Mouse (Mus musculus): ENCODE measurements around the gene Nfix. TPM values are rescaled to one million over a fixed set of nuclear protein-coding genes. Genes with fewer than 3 reads are reported as not detected.

The Nfix gene
- polyA plus RNA-seq, 1 experiment from 2014 or later = 7.7 TPM

- no peaks in the 10 kb centered on the region for H3K9me3 ChIP-seq (ENCODE audit: control insufficient read depth, low read length)
- ATAC-seq (replicated peaks; ENCODE audit: low FRiP score) = no peak
- no peak overlapping the region for H3K4me3 ChIP-seq (ENCODE audit: low read depth, low read length)
- no peak overlapping the region for H3K4me2 ChIP-seq (ENCODE audit: low read depth, low read length, severe bottlenecking)
- H3K4me1 ChIP-seq (replicated peaks; ENCODE audit: control insufficient read depth, insufficient read depth, low read length) = no peaks in the 10 kb centered on the region; the same call in 1 of the 2 replicates
- H3K9ac ChIP-seq (ENCODE audit: low read length) = no peak overlapping the region
- WGBS = 80% methylated on average over 1 of the region's 1 CpGs
- H3K27me3 ChIP-seq (ENCODE audit: control insufficient read depth, insufficient read depth, low read length) = no peaks in the 10 kb centered on the region
- no peaks in the 10 kb centered on the region; the same call in 1 of the 2 replicates for H3K36me3 ChIP-seq (ENCODE audit: control insufficient read depth, insufficient read depth, low read length)
- DNase-seq (ENCODE audit: low spot score) = no peak
- no peak overlapping the region for H3K27ac ChIP-seq (ENCODE audit: low read depth, low read length)
Measured at GRCm38 (mm10) chr8:84668081-84668480, 132.1 kb downstream of the Nfix start.

DNA sequence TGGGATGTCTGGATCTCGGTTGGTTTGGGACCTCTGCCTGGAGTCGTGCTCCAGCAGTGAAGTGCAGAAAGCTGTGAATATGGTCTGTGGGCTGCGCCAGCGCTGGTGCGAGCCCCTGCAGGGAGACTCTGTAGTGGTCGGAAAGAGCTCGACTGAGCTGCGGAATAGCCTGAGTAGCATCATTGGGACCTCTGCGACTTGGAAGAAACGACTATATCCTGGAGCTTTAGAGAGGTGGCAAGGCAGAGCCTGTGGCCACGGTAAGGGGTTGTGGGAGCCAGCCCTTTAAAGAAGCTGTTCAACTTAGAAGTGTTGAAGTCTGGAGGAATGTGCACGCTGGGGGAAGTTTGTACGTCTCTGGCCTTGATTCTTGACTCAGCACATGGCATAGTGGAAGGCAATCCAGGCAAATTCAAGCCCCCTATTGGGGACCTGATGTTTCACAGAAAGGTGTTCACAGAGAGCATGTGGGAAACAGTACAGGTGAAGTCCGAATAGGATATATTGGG, 134.7 kb downstream of the Nfix start:
- no peaks in the 10 kb centered on the region for H3K9me3 ChIP-seq (ENCODE audit: control insufficient read depth, low read length)
- no peaks in the 10 kb centered on the region for H3K27me3 ChIP-seq (ENCODE audit: control insufficient read depth, insufficient read depth, low read length)
- H3K27ac ChIP-seq (ENCODE audit: low read depth, low read length) = peak overlapping the region; percentile 87
- no peaks in the 10 kb centered on the region; the same call in 1 of the 2 replicates for H3K36me3 ChIP-seq (ENCODE audit: control insufficient read depth, insufficient read depth, low read length)
- WGBS = 4% methylated on average over 14 of the region's 14 CpGs
- DNase-seq (ENCODE audit: low spot score) (no peak), ATAC-seq (replicated peaks; ENCODE audit: low FRiP score) (0 out of 2 replicates have a peak, but pooled peaks have one; percentile 0)
- peak overlapping the region; percentile 87 for H3K9ac ChIP-seq (ENCODE audit: low read length)
- H3K4me2 ChIP-seq (ENCODE audit: low read depth, low read length, severe bottlenecking) = peak overlapping the region; percentile 98
- peaks cover 6% of the 10 kb centered on the region for H3K4me1 ChIP-seq (replicated peaks; ENCODE audit: control insufficient read depth, insufficient read depth, low read length)
- H3K4me3 ChIP-seq (ENCODE audit: low read depth, low read length) = peak overlapping the region; percentile 88

GRCm38 (mm10) chr8:84664566-84665384, 135.4 kb downstream of the Nfix start:
- peak; percentile 51 for ATAC-seq (replicated peaks; ENCODE audit: low FRiP score)
- peak overlapping the region; percentile 87 for H3K9ac ChIP-seq (ENCODE audit: low read length)
- WGBS = 1% methylated on average over 29 of the region's 29 CpGs
- H3K27me3 ChIP-seq (ENCODE audit: control insufficient read depth, insufficient read depth, low read length) = no peaks in the 10 kb centered on the region
- peak overlapping the region; percentile 87 for H3K27ac ChIP-seq (ENCODE audit: low read depth, low read length)
- no peaks in the 10 kb centered on the region for H3K9me3 ChIP-seq (ENCODE audit: control insufficient read depth, low read length)
- peak; percentile 85 for DNase-seq (ENCODE audit: low spot score)
- no peaks in the 10 kb centered on the region; the same call in 1 of the 2 replicates for H3K36me3 ChIP-seq (ENCODE audit: control insufficient read depth, insufficient read depth, low read length)
- peak overlapping the region; percentile 98 for H3K4me2 ChIP-seq (ENCODE audit: low read depth, low read length, severe bottlenecking)
- H3K4me1 ChIP-seq (replicated peaks; ENCODE audit: control insufficient read depth, insufficient read depth, low read length) = peaks cover 6% of the 10 kb centered on the region
- peak overlapping the region; percentile 88 for H3K4me3 ChIP-seq (ENCODE audit: low read depth, low read length)

DNA sequence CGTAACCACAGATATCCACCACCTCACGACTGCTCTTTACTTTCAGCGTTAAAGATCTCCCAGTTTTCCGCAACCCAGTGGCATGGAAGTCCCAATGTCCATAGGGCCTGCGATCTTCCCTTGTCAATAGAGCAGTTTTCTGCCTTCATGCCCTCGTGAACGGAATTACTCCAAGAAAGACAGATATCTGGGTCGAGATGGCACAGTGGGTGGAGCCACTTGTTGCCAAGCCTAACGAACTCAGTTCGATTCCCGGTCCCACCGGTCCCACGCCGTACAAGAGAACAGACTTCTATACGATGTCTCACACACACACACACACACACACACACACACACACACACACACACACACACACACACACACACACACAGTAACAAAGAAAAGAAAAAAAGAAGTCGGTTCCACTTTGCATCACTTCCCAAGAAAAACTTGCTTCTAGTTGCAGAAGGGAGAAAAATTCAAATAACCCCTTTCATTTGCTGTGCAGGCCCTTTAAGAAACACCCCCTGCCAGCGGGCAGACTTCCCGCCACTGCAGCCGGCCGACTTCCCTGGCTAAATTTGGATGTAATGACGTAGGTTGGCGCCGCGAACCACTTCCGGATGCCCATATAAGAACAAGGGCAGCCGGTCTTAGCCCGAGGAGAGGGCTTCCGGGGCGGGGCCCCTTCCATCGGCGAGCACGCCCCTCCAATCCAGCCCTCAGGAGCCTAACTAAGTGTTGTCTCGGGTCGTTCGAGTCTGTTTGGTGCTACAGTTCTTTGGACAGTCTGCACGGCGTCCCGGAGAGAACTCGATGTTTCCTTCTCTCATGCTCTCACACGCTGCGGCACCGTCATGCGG, 136.4 kb downstream of the Nfix start:
- H3K27ac ChIP-seq (ENCODE audit: low read depth, low read length) = peak overlapping the region; percentile 87
- H3K27me3 ChIP-seq (ENCODE audit: control insufficient read depth, insufficient read depth, low read length) = no peaks in the 10 kb centered on the region
- peak; percentile 83 for ATAC-seq (replicated peaks; ENCODE audit: low FRiP score)
- WGBS = 3% methylated on average over 43 of the region's 43 CpGs
- H3K4me3 ChIP-seq (ENCODE audit: low read depth, low read length) = peak overlapping the region; percentile 88
- H3K9ac ChIP-seq (ENCODE audit: low read length) = peak overlapping the region; percentile 89
- no peaks in the 10 kb centered on the region; the same call in 1 of the 2 replicates for H3K36me3 ChIP-seq (ENCODE audit: control insufficient read depth, insufficient read depth, low read length)
- peaks cover 6% of the 10 kb centered on the region for H3K4me1 ChIP-seq (replicated peaks; ENCODE audit: control insufficient read depth, insufficient read depth, low read length)
- H3K4me2 ChIP-seq (ENCODE audit: low read depth, low read length, severe bottlenecking) = peak overlapping the region; percentile 98
- H3K9me3 ChIP-seq (ENCODE audit: control insufficient read depth, low read length) = no peaks in the 10 kb centered on the region
- DNase-seq (ENCODE audit: low spot score) = peak; percentile 97

GRCm38 (mm10) chr8:84662581-84663065, 137.5 kb downstream of the Nfix start, which contains the start of gene Ier2:
Ier2 (minus strand) TSS chr8:84662852.
- peak; percentile 76 for ATAC-seq (replicated peaks; ENCODE audit: low FRiP score)
- Histone ChIP-seq H3K27ac (ENCODE audit: low read depth, low read length) (peak within 1 kb of the TSS; percentile 87), H3K36me3 (ENCODE audit: control insufficient read depth, insufficient read depth, low read length) (no peaks in the 10 kb centered on the region), H3K4me1 (replicated peaks; ENCODE audit: control insufficient read depth, insufficient read depth, low read length) (peaks cover 6% of the 10 kb centered on the region), H3K9me3 (ENCODE audit: control insufficient read depth, low read length) (no peaks in the 10 kb centered on the region), H3K4me3 (ENCODE audit: low read depth, low read length) (peak within 1 kb of the TSS; percentile 88), H3K9ac (ENCODE audit: low read length) (peak within 1 kb of the TSS; percentile 89), H3K4me2 (ENCODE audit: low read depth, low read length, severe bottlenecking) (peak within 1 kb of the TSS; percentile 98), H3K27me3 (ENCODE audit: control insufficient read depth, insufficient read depth, low read length) (no peaks in the 10 kb centered on the region)
- WGBS = under 1% methylated on average over 27 of the region's 27 CpGs
- DNase-seq (ENCODE audit: low spot score) = peak; percentile 96

- Histone ChIP-seq H3K9ac (ENCODE audit: low read length) (peak overlapping the region; percentile 89), H3K36me3 (ENCODE audit: control insufficient read depth, insufficient read depth, low read length) (no peaks in the 10 kb centered on the region), H3K9me3 (ENCODE audit: control insufficient read depth, low read length) (no peaks in the 10 kb centered on the region), H3K4me3 (ENCODE audit: low read depth, low read length) (peak overlapping the region; percentile 88), H3K27ac (ENCODE audit: low read depth, low read length) (peak overlapping the region; percentile 85), H3K4me2 (ENCODE audit: low read depth, low read length, severe bottlenecking) (peak overlapping the region; percentile 98), H3K4me1 (replicated peaks; ENCODE audit: control insufficient read depth, insufficient read depth, low read length) (peaks cover 7% of the 10 kb centered on the region), H3K27me3 (ENCODE audit: control insufficient read depth, insufficient read depth, low read length) (no peaks in the 10 kb centered on the region)
- ATAC-seq (replicated peaks; ENCODE audit: low FRiP score) (peak; percentile 4), DNase-seq (ENCODE audit: low spot score) (peak; percentile 84)
- under 1% methylated on average over 61 of the region's 61 CpGs for WGBS
Measured at GRCm38 (mm10) chr8:84661961-84662571, 138.1 kb downstream of the Nfix start.

- Histone ChIP-seq H3K27ac (ENCODE audit: low read depth, low read length) (peak overlapping the region; percentile 85), H3K4me1 (replicated peaks; ENCODE audit: control insufficient read depth, insufficient read depth, low read length) (peaks cover 13% of the 10 kb centered on the region), H3K27me3 (ENCODE audit: control insufficient read depth, insufficient read depth, low read length) (no peaks in the 10 kb centered on the region), H3K36me3 (ENCODE audit: control insufficient read depth, insufficient read depth, low read length) (no peaks in the 10 kb centered on the region), H3K9ac (ENCODE audit: low read length) (peak overlapping the region; percentile 89), H3K4me2 (ENCODE audit: low read depth, low read length, severe bottlenecking) (peak overlapping the region; percentile 98), H3K9me3 (ENCODE audit: control insufficient read depth, low read length) (no peaks in the 10 kb centered on the region), H3K4me3 (ENCODE audit: low read depth, low read length) (peak overlapping the region; percentile 88)
- ATAC-seq (replicated peaks; ENCODE audit: low FRiP score) (no peak), DNase-seq (ENCODE audit: low spot score) (peak; percentile 77)
- WGBS = under 1% methylated on average over 24 of the region's 24 CpGs
Measured at GRCm38 (mm10) chr8:84661458-84661871, 138.7 kb downstream of the Nfix start.
